Mouse (Mus musculus): ENCODE measurements around the gene Smarcc1.

GRCm38 (mm10) chr9:110275882-110276281 is 158.4 kb downstream of the Smarcc1 start:
- no peak for TF ChIP-seq EP300 (IDR thresholded peaks at IDR 0.05; ENCODE audit: low read depth)
- no peak for TF ChIP-seq CTCF (IDR thresholded peaks at IDR 0.05; ENCODE audit: low read depth)
